Mouse (Mus musculus): ENCODE results near the gene Igfbp2.

DNA sequence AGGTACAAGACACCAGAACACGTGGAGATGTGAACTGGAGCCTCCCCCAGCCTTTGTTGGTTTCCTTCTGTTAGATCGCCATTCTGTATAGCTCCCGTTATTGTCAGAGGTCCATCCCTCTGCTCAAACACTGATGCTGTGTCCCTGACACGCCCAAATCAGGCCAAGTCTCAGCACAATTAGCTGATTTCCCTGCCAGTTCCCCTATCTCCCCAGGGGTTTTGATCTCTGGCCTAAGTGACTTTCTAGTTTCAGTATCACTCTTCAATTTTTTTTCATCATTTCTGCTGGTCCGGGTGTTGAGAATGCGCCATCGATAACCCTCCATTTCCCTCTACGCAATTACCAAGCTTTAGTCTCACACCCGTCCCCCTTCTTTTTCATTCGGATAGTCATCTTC, 1.4 kb upstream of the Igfbp2 start:
- no peak for TF ChIP-seq CTCF (IDR thresholded peaks at IDR 0.05; ENCODE audit: insufficient read depth, low read length)
- TF ChIP-seq POLR2A (IDR thresholded peaks at IDR 0.05; ENCODE audit: borderline replicate concordance, extremely low read depth, low read depth, low read length) = no peak

Measured in lung, adult 2 months (tissue).